Mouse (Mus musculus) retina, adult 2 months (tissue): ENCODE measurements around the gene Pla2g3.

Experiments
- DNase-seq: peaks from one replicate; pipeline ENCODE4 v3.0.0-alpha.2; 2012; ENCODE audit warnings: low read depth, low spot score

The Pla2g3 gene

GRCm38 (mm10) chr11:3487952-3488570 lies at the start of gene Pla2g3:
Pla2g3 (plus strand) TSS chr11:3488284.
- DNase-seq, result no peak

GRCm38 (mm10) chr11:3441696-3442443 lies 46.2 kb upstream of the Pla2g3 start:
- DNase-seq, result no peak

- DNase-seq, result no peak
Observed at GRCm38 (mm10) chr11:3442677-3443076, 45.4 kb upstream of the Pla2g3 start.

GRCm38 (mm10) chr11:3443091-3443490 lies 45.0 kb upstream of the Pla2g3 start:
- DNase-seq, result no peak

GRCm38 (mm10) chr11:3444875-3445274 lies 43.2 kb upstream of the Pla2g3 start:
- no peak for DNase-seq

- DNase-seq, result no peak
Observed at GRCm38 (mm10) chr11:3451701-3452163, 36.4 kb upstream of the Pla2g3 start.

GRCm38 (mm10) chr11:3452167-3452639 lies 35.9 kb upstream of the Pla2g3 start, which contains the start of gene Rnf185:
Rnf185 (minus strand) TSS chr11:3452363.
- peak; percentile 89 for DNase-seq

- DNase-seq, result no peak
Observed at GRCm38 (mm10) chr11:3452769-3453168, 35.3 kb upstream of the Pla2g3 start.

GRCm38 (mm10) chr11:3453467-3453866 lies 34.6 kb upstream of the Pla2g3 start:
- DNase-seq, result no peak

GRCm38 (mm10) chr11:3454506-3454905 lies 33.6 kb upstream of the Pla2g3 start:
- no peak for DNase-seq

GRCm38 (mm10) chr11:3456354-3456753 lies 31.7 kb upstream of the Pla2g3 start:
- DNase-seq, result no peak

GRCm38 (mm10) chr11:3458428-3459104 lies 29.5 kb upstream of the Pla2g3 start:
- DNase-seq, result no peak

GRCm38 (mm10) chr11:3459105-3459468 lies 29.0 kb upstream of the Pla2g3 start:
- DNase-seq, result no peak

- no peak for DNase-seq
Observed at GRCm38 (mm10) chr11:3462846-3463245, 25.2 kb upstream of the Pla2g3 start.

- DNase-seq, result no peak
Observed at GRCm38 (mm10) chr11:3471448-3471850, 16.6 kb upstream of the Pla2g3 start.

- DNase-seq, result peak; percentile 60
Observed at GRCm38 (mm10) chr11:3472484-3472883, 15.6 kb upstream of the Pla2g3 start.

- no peak for DNase-seq
Observed at GRCm38 (mm10) chr11:3474480-3475115, 13.5 kb upstream of the Pla2g3 start.

GRCm38 (mm10) chr11:3475489-3475888 lies 12.6 kb upstream of the Pla2g3 start:
- no peak for DNase-seq

GRCm38 (mm10) chr11:3483980-3484642 lies 4.0 kb upstream of the Pla2g3 start:
- no peak for DNase-seq

- no peak for DNase-seq
Observed at GRCm38 (mm10) chr11:3486349-3486748, 1.7 kb upstream of the Pla2g3 start.

GRCm38 (mm10) chr11:3489036-3489435 lies 952 bp downstream of the Pla2g3 start:
- no peak for DNase-seq
